Mouse (Mus musculus) kidney, adult 11 months (tissue): ENCODE results near the gene Fkbp14.

Source experiments
- DNase-seq: peaks from one replicate; pipeline ENCODE4 v3.0.0; 2022

Fkbp14 gene

GRCm38 (mm10) chr6:54587683-54588082 is 9.4 kb downstream of the Fkbp14 start:
- no peak for DNase-seq

GRCm38 (mm10) chr6:54586911-54587310 is 10.2 kb downstream of the Fkbp14 start:
- no peak for DNase-seq

GRCm38 (mm10) chr6:54586175-54586574 is 10.9 kb downstream of the Fkbp14 start:
- no peak for DNase-seq

GRCm38 (mm10) chr6:54573218-54573955 is 23.7 kb downstream of the Fkbp14 start:
- no peak for DNase-seq

GRCm38 (mm10) chr6:54569776-54570175 is 27.3 kb downstream of the Fkbp14 start:
- no peak for DNase-seq

GRCm38 (mm10) chr6:54566546-54566919 is 30.6 kb downstream of the Fkbp14 start:
- DNase-seq, result no peak

DNA sequence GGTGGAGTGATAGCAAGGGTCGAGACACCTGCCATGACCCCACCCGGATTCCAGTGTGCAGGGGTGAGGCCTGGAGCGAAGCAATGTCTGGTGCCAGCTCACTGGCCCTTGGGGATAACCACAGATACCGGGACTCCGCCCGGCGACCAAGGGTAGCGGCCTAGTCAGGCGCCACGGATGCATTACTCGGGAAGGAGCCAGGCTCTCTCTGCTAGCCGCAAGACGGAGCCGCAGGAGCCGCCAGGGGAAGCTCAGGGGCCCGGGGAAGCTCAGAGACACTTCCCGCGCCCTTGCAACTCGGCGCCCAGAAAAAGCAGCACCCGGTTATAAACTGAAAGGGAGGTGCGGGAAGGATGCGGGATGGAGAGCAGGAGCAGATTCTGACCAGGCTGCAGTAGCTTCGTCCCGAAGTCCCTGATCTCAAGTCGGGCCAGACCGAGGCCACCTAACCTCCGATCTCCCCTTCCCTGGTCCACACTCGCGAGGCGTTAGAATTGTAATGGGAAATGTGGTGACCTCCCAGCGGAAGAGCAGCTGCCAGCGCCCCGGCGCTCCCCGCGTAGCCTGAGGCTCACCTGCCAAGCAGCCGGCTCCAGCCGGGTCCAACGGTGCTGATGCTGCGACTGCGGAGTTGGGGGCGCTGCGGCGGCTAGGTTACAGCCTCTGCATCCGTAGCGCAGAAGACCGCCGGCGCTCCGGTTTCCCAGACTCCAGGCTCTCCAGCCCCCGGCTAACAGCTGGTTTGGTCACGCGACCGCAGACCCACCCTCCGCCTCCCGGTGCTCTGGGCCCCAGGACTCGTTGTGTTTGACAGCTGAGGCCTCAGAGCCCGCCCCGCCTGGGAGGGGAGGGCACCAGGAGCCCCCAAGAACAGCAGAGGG is 31.2 kb downstream of the Fkbp14 start, which contains the start of gene Scrn1:
Scrn1 (minus strand) TSS at position 825 of the 881 bp plus-strand sequence.
- peak; percentile 21 for DNase-seq

DNA sequence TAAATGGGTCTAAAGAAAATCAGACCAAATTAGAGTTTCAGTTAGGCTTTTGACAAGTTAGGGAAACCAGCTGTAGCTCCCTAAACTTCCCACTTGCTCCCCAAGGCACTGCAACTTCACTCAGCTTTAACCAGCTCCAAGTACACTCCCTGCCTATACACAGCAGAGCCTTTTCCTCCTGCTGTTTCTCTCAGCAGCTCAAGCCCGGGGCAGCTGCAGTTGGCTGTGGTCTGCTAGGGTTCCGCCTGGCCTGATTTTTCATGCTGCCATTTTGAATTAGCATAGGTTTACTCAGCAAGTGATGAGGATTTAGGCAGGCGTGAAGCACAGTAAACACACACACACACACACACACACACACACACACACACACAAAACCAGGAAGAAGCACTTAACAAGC is 32.1 kb downstream of the Fkbp14 start:
- DNase-seq, result no peak

DNA sequence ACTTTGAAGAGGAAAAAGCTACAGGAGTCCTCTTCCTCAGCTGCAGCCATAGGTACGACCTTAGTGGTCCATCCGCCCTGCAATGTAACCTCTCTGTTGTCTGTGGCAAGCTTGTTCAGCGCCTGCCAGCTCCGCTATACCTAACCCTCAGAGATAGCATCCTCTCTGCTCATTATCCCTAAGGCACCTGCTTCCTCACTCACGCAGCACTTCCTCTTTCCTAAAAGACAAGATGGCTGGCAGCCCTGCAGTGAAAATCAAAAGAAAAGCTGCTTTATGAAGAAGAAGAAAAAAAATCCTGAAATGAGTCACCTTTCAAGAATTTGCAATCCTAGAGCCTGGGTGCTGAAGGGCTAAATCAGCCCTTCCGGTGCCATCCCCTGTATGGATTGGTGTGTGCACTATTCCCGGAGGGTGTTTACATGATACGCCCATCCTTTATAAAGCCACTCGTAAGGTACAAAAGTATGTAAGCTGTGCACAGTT is 32.6 kb downstream of the Fkbp14 start:
- no peak for DNase-seq

DNA sequence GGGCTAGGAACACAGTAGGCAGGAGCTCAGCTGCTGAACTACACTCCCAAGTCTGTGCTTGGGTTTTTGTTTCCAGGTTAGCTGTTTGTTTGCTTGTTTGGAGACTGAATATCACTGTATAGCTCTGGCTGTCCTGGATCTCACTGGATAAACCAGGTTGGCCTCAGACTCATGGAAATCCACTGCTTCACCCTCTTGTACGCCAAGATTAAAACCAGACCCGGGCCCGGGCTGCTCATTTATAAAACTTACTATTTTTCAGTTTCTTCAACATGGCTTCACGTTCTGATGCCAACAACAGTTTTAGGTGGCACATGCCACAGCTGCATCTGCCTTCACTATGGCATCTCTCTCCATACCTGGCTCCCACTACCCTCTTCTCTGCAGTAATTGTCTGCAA is 33.5 kb downstream of the Fkbp14 start:
- no peak for DNase-seq

DNA sequence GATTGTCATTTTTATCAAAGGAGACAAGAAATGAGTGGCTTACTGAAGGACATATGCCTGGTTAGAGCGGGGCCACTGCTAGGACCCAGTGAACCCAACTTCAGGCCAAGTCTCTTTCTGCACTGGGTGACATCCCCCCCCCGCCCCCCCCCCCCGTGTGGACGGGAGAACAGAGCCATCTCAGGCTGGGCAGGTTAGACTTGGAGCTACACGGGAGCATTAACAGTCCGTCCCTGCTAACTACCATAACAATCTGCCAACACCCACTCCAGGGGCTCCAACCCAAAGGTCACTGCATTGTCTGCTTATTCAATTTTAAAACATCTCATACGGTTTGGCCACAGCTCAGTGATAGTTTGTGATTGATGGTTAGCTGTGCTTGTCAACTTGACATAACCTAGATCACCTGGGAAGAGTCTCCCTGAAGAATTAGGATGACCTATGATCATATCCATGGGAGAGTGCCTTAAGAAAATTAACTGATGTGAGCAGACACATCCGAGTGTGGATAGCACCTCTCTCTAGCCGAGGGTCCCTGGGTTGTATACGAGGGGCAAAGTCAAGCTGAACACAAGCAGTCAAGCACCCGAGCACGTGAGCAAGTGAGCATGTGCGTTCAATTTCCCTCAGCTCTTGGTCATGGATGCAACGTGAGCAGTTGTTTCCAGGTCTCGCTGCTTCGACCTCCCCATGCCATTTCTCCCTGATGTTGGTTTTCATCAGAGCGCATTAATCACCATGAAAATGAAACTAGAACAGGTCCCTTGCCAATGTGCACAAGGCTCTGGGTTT is 34.9 kb downstream of the Fkbp14 start:
- DNase-seq, result no peak

- DNase-seq, result no peak
These were observed 38.6 kb downstream of the Fkbp14 start for GRCm38 (mm10) chr6:54558466-54558865.

DNA sequence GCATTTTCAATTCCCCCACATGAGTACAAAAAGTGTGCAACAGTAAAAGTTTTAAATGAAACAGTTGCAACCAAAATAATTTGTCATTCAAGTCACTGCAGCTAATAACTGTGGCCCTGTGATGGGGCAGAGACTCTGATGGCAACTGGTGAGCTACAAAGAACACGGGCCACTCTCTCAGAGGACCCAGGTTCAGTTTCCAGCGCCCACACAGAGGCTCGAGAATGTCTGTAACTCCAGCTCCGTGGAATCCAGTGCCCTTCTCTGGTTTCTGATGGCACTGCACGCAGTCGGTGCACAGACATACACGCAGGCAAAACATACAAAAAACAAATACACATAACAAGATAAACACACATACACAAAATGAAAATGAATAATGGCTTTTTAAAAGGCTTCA is 39.4 kb downstream of the Fkbp14 start:
- no peak for DNase-seq

- DNase-seq, result no peak
These were observed 41.3 kb downstream of the Fkbp14 start for GRCm38 (mm10) chr6:54555816-54556215.

DNA sequence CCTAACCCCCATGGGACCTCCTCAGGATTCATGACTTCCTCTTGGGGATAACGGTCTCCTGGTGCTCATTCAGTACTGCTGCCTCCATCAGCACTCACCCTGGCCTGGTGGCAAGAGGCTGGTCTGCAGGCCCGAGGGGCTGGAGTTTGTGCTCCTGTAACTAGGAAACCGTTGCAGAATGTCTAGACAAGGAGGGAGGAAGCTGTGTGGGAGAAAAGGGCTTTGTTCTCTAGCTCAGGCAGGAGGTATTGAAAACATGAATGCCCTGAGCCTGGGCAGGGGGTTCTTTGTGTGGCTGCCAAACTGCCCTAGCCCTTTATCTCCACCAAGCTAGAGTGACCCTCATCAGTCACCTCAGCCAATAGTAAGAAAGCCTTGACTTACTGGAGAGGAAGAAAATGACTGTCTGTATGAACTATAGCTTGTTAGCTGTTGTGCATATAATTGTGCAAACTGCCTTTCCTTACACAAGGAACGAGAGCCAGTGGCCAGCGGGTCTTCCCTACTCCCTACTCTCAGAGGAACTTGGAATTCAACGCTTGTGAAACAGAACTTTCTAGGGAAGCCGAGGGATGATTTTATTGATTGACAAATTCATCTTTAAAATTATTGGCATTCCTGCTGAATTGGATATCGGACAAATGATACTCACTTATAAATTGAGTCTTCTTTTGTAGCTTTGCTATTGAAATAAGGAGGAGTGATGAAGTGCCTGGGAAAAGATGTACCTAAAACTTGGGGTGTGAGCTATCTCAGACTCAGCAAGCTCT is 42.6 kb downstream of the Fkbp14 start:
- DNase-seq, result no peak

DNA sequence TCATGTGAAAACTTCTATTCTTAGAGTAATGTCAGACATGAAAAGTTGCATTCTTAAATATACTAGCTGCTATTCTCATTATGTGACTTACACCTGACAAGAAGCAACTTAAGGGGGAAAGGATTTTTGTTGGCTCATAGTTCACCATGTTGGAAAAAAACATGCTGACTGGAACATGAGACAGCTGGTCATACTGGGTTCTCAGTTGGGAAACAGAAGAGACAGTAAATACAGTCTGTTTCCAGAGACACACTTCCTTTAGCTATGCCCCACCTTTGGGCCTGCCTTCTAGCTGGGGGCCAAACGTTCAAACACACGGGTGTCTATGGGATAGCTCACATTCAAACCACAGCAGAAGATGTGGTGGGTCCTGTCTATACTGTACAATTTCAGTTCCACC is 43.5 kb downstream of the Fkbp14 start:
- no peak for DNase-seq

GRCm38 (mm10) chr6:54552721-54553413 is 44.2 kb downstream of the Fkbp14 start:
- no peak for DNase-seq

DNA sequence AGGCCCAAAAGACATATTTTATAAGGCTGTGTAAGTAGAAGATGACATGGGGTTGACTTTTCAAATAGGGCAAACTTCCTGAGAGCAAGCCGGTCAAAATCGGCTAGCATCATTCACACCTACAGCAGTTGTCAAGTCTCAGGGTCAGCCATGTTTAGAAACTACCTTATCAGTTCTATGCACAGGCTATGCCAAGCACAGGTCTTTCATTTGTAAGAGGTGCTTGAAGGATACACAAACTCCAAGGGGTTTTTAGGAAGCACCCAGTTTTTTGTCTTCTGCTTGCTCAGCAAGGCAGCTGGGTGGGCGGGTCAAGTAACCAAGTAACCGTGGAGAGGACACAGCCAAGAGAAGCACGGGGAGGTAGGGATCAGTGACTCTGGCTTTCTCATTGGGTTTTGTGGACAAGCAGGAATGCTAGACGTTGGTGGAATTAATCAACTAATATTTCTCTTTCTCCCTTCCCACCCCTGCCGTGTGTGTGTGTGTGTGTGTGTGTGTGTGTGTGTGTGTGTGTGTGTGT is 46.2 kb downstream of the Fkbp14 start:
- DNase-seq, result no peak

- DNase-seq, result no peak
These were observed 47.8 kb downstream of the Fkbp14 start for GRCm38 (mm10) chr6:54549311-54549710.

GRCm38 (mm10) chr6:54548314-54549019 is 48.6 kb downstream of the Fkbp14 start:
- no peak for DNase-seq

- DNase-seq, result no peak
These were observed 53.5 kb downstream of the Fkbp14 start for GRCm38 (mm10) chr6:54543646-54544045.
